Mouse (Mus musculus) right cerebral cortex, postnatal 4 days (tissue): ENCODE results near the gene Fiz1.

ENCODE experiments used
- DNase-seq: peaks from one replicate; pipeline ENCODE4 v3.0.0-alpha.2; 2022

The Fiz1 gene

GRCm38 (mm10) chr7:5014251-5015117, at the start of gene Fiz1, which contains the start of gene Zfp524:
Gene Fiz1 (minus strand): TSS chr7:5014697.
Gene Zfp524 (plus strand): TSS chr7:5014415.
- peak; percentile 95 for DNase-seq

- peak; percentile 61 for DNase-seq
Observed at GRCm38 (mm10) chr7:5062360-5063001, 48.0 kb upstream of the Fiz1 start.

GRCm38 (mm10) chr7:5061774-5062359, 47.4 kb upstream of the Fiz1 start, which contains the start of gene U2af2:
Gene U2af2 (plus strand): TSS chr7:5062143.
- peak; percentile 97 for DNase-seq

GRCm38 (mm10) chr7:5060944-5061773, 46.7 kb upstream of the Fiz1 start:
- peak; percentile 100 for DNase-seq

GRCm38 (mm10) chr7:5060239-5060731, 45.8 kb upstream of the Fiz1 start:
- DNase-seq: peak; percentile 74

- no peak for DNase-seq
Observed at GRCm38 (mm10) chr7:5059421-5059820, 44.9 kb upstream of the Fiz1 start.

- DNase-seq: no peak
Observed at GRCm38 (mm10) chr7:5058631-5059030, 44.1 kb upstream of the Fiz1 start.

GRCm38 (mm10) chr7:5057804-5058203, 43.3 kb upstream of the Fiz1 start:
- DNase-seq: peak; percentile 24

- no peak for DNase-seq
Observed at GRCm38 (mm10) chr7:5057381-5057780, 42.9 kb upstream of the Fiz1 start.

GRCm38 (mm10) chr7:5056651-5057263, 42.3 kb upstream of the Fiz1 start:
- peak; percentile 84 for DNase-seq

GRCm38 (mm10) chr7:5053456-5054179, 39.1 kb upstream of the Fiz1 start:
- no peak for DNase-seq

- DNase-seq: no peak
Observed at GRCm38 (mm10) chr7:5052931-5053343, 38.4 kb upstream of the Fiz1 start.

GRCm38 (mm10) chr7:5052438-5052837, 37.9 kb upstream of the Fiz1 start:
- DNase-seq: no peak

- DNase-seq: peak; percentile 83
Observed at GRCm38 (mm10) chr7:5051193-5052192, 37.0 kb upstream of the Fiz1 start, which contains the start of gene Zfp580. Gene Zfp580 (plus strand): TSS chr7:5051538.

GRCm38 (mm10) chr7:5047313-5047712, 32.8 kb upstream of the Fiz1 start:
- no peak for DNase-seq

GRCm38 (mm10) chr7:5046112-5046511, 31.6 kb upstream of the Fiz1 start:
- no peak for DNase-seq

- no peak for DNase-seq
Observed at GRCm38 (mm10) chr7:5044981-5045380, 30.5 kb upstream of the Fiz1 start.

GRCm38 (mm10) chr7:5038940-5039339, 24.4 kb upstream of the Fiz1 start:
- DNase-seq: no peak

GRCm38 (mm10) chr7:5038109-5038732, 23.7 kb upstream of the Fiz1 start, which contains the start of gene Zfp784:
Gene Zfp784 (minus strand): TSS chr7:5038446.
- peak; percentile 91 for DNase-seq
